Mouse (Mus musculus) ovary, postnatal 10 days (tissue): ENCODE results near the gene Scand1.

ENCODE experiments used
- DNase-seq: peaks from one replicate; pipeline ENCODE4 v3.0.0; 2022; ENCODE audit warnings: low spot score

The Scand1 gene

DNA sequence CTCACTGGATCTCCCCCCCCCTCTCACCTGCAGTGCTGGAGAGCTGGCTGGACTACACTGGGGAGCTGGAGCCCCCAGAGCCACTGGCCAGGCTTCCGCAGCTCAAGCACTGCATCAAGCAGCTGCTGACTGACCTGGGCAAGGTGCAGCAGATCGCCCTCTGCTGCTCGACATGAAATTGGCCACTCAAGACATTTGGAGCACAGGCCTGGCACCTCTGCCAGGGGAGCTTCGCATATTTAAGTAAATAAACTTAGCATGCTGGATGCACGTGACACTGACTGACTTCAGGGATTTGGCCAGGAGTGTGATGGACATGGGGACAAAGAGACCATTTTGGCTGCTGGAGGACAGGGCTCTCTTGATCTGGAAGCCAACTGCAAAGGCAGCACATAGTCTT lies 5.2 kb downstream of the Scand1 start:
- DNase-seq = no peak

GRCm38 (mm10) chr2:156305818-156306217 lies 6.7 kb downstream of the Scand1 start:
- DNase-seq = no peak

DNA sequence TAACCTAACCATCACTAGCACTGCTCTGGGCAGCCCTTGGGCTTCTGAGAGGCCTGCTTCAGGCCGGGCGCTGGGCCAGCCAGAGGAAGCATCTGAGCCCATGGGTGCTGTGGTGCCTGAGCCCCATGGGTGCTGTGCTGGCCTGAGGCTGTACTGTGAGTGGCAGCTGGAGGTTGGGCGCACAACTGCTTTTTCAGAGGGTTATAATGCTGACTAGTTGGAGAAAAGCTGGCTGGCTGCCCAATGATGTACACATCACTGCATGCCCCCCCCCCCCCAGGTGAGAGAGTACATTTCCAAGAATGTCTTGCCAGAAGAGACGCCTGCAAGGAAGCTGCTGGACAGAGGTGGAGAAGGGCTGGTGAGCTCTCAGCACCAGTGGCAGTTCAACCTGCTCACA lies 8.2 kb downstream of the Scand1 start:
- DNase-seq = no peak

DNA sequence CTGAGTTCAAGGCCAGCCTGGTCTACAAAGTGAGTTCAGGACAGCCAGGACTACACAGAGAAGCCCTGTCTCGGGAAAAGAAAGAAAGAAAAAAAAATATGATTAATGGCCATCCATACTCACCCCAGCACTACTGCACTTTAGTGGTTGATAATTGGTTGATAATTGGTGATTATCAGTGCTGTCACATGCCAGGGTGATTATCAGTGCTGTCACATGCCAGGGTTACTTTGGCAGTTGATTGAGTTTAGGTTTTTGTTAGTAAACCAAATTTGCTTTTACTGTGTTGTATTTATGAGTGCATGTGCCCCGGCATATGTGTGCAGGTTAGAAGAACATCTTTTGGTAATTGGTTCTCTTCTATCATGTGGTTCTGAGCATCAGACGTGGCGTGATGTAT lies 10.4 kb downstream of the Scand1 start:
- DNase-seq = no peak

GRCm38 (mm10) chr2:156298458-156298857 lies 14.0 kb downstream of the Scand1 start:
- DNase-seq = no peak

DNA sequence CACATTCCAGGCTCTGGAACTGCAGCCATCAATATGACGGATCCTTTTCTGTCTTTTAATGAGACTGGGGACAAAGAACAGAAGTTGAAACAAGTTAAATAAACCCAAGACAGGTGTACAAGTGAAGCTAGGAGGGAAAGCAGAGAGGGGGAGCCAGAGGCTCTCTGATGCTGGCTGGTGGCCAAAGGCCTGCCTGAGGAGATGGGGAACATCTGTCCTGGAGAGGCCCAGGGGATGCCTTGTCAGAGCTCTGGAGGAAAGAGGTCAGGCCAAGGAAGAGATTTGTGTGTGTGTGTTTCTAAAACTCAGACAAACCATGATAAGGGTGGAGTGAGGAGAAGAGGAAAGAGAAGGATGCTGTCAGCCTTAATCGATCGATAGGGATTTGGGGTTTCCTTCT lies 14.9 kb downstream of the Scand1 start:
- no peak for DNase-seq

GRCm38 (mm10) chr2:156296190-156296589 lies 16.3 kb downstream of the Scand1 start:
- no peak for DNase-seq

DNA sequence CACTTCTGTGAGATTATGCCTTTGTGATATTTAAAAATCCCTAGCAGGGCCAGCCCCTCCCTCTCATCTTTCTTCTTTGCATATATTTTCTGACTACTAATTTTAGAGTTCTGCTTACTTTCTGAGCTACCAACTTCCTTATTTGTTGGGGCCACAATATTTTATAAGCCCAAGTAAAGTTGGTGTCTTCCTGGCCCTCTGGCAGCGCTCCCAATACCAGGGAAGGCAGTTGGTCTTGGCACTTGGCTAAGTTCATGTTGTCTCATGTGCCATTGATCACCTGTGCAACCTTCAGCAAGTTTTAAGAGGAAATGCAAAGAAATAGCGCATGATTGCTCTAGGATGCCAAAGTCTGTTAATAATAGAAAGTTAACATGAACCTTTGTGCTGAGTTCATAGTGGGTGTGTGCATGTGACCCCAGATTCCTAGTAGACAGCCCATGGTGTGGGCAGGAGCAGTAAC lies 16.9 kb downstream of the Scand1 start:
- DNase-seq = no peak

GRCm38 (mm10) chr2:156291998-156292397 lies 20.5 kb downstream of the Scand1 start:
- no peak for DNase-seq

GRCm38 (mm10) chr2:156289552-156290160 lies 22.8 kb downstream of the Scand1 start:
- no peak for DNase-seq

- no peak for DNase-seq
Observed at GRCm38 (mm10) chr2:156288222-156288621, 24.3 kb downstream of the Scand1 start.

GRCm38 (mm10) chr2:156286733-156287132 lies 25.8 kb downstream of the Scand1 start:
- DNase-seq = no peak

GRCm38 (mm10) chr2:156285161-156285560 lies 27.3 kb downstream of the Scand1 start:
- DNase-seq = no peak

DNA sequence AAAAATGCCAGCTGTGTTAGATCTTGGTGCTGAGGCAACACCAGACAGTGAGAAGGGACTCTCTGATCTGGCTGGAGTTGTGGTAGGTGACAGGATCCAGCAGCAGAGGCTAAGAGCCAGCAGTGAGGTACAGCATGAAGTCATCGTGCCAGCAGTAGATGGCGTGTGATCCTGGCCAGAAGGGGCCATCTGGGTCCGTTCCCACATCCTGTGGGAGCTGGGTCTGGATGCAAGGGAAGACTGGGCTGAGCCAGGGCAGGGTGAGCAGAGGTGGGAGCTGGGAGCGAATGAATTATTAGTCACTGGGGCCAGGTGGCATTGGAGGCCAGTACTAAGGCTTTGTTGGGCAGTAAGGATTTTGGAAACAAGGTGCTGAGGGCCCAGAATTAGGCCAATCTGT lies 31.3 kb downstream of the Scand1 start:
- DNase-seq = no peak

DNA sequence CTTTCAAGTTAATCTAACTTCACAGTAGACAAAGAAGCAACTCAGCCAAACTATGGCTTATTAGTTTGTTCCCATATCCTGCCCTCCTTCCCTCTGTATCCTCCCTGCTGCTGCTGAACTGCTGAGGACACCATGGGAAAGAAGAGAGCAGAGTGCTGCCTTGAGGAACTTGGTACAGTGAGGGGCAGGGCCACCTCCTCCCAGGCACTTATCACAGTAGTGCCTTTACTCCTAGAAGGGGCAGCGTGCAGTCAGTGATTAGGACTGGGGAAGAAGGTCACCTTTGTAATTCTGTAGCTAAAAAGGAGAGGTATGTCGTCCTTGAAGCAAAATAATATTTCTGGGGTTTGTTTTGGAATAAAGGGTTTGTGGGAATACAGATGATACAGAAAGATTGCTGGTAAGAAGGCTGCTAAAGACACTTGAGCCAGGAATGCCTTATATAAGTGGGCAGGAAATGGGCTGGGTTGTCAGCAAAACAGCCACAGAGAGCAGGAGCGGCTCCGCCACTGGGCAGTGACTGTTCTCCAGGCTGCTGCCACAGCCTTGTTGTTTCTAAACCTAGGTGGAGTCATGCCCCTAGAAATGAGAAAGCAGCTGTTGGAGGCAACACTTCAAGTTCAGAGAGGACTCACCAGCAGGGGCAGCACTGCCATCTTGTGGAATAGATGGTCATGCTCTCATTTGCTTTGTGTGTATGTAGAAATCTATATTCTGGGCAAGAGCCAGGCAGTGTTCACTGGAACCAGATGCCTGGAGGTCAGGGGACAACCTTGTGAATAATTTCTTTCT lies 34.1 kb downstream of the Scand1 start:
- DNase-seq = peak; percentile 29

DNA sequence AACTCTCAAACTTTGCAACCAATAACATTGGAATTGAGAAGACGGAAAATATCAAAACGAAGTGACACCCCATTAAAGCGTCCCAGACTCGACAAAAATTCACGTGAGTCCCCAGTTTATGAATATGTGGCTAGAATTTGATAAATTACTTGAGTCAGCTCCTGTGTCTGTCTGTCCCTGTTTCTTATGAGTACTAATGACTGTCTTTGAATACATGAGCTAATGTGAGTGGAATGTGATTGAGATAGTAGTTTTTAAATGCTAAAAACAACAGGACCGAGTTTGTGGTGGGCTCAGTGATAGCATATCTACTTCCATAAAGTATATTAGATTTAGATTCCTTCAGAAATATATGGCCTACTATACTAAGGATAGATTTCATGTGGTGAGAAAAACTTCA lies 40.0 kb downstream of the Scand1 start:
- DNase-seq = no peak

DNA sequence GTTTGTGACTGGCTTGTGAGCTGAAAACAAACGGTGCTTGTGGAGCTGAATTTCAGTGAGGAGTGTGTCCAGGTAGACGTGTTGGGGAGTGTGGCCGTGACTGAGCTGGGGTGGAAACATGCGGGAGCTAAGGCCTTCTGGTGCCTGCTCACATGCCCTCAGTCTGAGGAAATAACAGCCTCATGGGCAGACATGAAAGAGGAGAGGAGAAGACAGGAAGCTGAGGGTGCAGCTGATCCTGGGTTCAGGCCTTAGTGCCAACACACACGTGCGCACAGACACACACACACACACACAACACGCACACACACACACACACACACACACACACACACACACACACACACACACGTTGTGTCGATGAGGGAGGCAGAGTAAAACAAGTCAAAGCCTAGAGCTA lies 44.9 kb downstream of the Scand1 start:
- no peak for DNase-seq

DNA sequence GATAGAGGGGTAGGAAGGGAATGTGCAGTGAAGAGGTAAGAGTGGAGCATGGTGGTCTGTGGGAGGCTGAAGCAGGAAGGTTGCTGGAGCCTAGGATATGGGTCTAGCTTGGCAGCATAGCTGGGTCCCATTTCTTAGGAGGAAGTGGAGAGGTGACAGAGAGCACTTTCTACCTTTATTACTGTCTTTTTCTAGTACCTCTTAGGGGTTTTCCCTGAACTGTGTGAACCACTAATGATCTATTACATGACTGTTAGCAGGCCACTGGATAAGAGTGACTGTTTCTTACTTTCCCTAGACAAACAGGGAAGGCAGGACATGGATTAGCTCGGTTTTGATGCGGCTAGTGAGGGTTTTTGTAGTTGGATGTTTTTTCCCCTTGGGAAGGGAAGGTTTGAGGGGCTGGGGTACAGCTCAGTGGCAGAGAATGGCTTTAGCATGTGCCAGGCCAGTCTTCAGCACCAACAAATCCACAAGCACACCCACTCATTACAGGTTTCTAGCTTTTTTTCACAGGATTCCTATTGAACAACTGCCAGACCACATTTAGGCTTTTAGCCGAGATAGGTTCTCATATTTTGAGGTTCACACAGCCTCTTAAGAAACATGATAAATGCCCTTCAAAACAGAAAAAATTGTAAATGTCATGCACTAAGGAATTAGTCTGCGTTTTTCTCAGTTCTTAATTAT lies 49.2 kb downstream of the Scand1 start:
- DNase-seq = no peak
